Mouse (Mus musculus) Patski (cell line): ENCODE measurements at regions not wholly inside any gene's neighbourhood (a gene's known extent, or its start where the extent isn't known, plus 50 kb on each side); places are given as distances from the start of the nearest gene placed in this dataset.

Experiments
- ATAC-seq: fragments of 100-300 bp; one replicate; pipeline ENCODE4 v1.8.0; 2021
- CTCF ChIA-PET: fragments of 350-600 bp; sonication (Branson Sonifier 250); formaldehyde crosslinking; loops from one replicate; lab custom pipeline; 2022; ENCODE audit warnings: inconsistent platforms; lab: Charles Lee
- POLR2A ChIA-PET: fragments of 350-600 bp; sonication (Branson Sonifier 250); formaldehyde crosslinking; loops from one replicate; lab custom pipeline; 2022; ENCODE audit warnings: antibody characterized with exemption, inconsistent platforms; lab: Charles Lee
- DNase-seq: peaks from one replicate; pipeline ENCODE4 v3.0.0-alpha.2; 2011; ENCODE audit warnings: low read depth, low spot score
- H3K27me3 ChIP-seq: fragments of 371-371 bp; one replicate; pipeline ENCODE4 v1.5.1; 2021
- CTCF ChIP-seq: fragments of 100-300 bp; IDR thresholded peaks from one replicate; pipeline ENCODE4 v1.5.1; 2021
- in situ Hi-C: fragments of 300-500 bp; cut with MboI; formaldehyde crosslinking; loops from 3 replicates; pipeline ENCODE4 v1.11.1; 2018; ENCODE audit warnings: low pct_unique_long_range_greater_than_20kb, mixed read lengths

DNA sequence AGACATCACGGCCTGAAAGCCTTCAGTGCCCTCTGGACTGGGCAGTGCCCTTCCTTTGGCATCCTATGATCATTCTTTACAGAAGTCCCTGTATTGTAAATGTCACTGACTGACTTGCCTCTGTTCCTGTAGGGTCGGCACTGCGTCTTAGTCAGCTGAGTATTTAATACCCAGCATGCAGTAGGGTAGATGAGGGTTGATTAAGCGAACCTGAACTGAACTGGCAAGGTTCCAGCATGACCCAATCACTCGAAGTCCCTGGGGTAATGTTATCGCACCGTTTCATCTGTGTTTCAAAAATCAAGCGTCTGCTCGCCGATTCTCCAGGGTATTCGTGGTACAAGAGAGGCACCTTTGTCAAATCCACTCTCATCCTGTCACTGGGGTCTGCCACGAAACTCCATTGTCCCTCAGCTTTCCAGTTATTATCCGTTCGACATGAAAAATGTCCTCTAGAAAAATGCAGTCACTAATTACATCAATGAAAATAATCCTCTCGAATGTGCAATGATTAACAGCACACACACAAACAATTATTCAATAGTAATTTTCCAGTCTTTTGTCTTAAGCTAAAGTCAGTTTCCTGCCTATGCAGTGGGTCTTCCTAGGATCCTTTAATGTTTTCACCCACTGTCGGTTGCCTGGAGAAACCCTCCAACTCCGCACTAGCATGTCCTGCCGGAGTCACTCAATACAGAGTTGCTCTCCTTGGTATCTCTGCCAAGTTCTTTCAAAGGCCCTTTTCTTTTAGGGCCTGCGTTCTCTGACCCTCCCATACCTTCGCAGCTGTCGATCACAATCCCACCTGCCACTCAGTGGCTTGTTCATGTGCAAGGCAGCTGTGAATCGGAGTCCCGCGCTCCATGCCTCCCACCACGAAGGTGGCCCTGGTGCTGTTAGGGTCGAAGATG is 212.4 kb downstream of the Srek1 start:
- CTCF ChIA-PET: no interaction called here
- POLR2A ChIA-PET: interaction anchor here (1.1 kb wide), 1 partner anchor 13 kb away, joined by 3 read pairs; no protein-coding TSS in a partner anchor
- TF ChIP-seq CTCF: no peak
- in situ Hi-C loops: no loop called here
- no peak for DNase-seq
- H3K27me3 ChIP-seq: no peaks in the 10 kb centered on the region
- no peak for ATAC-seq

DNA sequence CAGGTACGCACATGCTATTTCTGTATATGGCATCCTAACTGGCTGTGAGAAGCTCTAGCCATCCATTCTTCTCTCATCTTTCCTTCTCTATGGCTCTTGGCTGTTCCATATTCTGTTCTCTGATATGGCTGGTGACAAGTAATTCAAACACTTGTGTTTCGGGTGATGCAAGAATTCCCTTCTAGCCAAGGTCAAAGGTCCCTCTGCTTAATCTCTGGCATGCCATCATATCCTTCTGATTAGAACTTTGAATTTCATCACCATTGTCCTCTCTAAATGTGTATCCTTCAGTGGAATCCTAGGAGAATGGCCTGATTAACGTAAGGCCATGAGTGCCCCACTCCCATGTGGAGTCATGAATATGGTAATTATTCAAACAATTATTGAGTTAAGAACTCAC is 215.5 kb downstream of the Srek1 start:
- no peak for ATAC-seq
- H3K27me3 ChIP-seq: no peaks in the 10 kb centered on the region
- ChIA-PET POLR2A (no interaction called here), CTCF (no interaction called here)
- DNase-seq: no peak
- no peak for TF ChIP-seq CTCF
- in situ Hi-C loops: no loop called here

DNA sequence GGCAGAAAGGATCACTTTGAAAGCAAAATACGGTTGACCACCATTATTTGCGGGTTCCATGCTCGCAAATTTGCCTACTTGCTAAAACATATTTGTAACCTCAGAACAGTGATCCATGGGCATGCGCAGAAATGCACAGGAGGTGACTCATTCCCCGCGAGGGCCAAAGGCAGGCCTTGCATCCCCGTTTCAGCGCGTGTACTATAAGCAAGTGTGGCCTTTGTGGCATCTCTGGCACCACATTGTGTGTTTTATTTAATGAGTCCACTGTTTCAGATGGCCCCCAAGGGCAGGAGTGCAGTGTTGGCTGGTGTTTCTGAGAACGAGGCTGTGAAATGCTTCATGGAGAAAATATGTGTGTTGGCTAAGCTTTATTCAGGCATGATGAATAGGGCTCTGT is 205.3 kb upstream of the Mast4 start:
- ATAC-seq (no peak), DNase-seq (no peak)
- no peak for TF ChIP-seq CTCF
- ChIA-PET CTCF (no interaction called here), POLR2A (no interaction called here)
- in situ Hi-C loops: no loop called here
- peaks cover 7% of the 10 kb centered on the region for H3K27me3 ChIP-seq

DNA sequence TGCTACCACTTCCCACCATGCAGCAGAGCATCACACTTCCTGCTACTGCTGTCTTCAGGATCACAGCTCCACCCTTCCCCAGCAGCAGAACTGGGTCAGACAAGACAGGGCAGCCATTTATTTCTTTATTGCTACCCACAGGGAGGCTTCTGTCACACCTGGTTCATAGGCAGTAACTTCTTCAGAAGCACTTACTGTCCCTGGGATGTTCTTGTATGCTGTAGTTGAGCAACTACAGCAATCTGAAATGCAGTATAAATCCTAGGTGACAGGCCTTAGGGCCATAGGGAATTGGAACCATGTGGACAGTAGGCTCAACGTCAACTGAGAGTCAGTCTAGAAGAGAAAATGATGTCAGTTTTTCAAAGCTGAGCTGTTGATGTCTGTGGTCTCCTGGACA is 179.5 kb upstream of the Mast4 start:
- no peak for DNase-seq
- POLR2A ChIA-PET: no interaction called here
- in situ Hi-C loops: no loop called here
- no peak for ATAC-seq
- H3K27me3 ChIP-seq: peaks cover 50% of the 10 kb centered on the region
- no peak for TF ChIP-seq CTCF
- CTCF ChIA-PET: interaction anchor here (0.9 to 1.5 kb wide), 2 partner anchors 10 to 15 kb away, joined by 3 read pairs; no protein-coding TSS in a partner anchor

DNA sequence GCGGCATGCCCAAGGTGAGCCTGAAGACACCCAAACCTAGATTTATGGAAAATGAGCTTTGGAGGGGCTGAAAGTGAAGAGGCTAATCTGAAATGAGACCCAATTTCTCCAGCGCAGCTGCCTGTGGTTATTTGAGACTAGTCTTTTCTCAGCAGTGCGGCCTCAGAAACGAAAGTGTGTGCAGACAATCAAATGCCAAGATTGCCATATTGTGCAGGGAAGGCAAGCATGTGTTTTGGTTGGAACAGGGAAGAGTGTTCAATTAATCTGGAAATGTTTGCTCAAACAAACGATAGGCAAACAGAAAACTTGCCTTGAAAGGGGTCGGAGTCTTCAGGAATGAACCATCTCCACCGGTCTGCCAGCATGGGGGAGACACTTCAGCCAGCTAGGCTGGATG is 178.2 kb upstream of the Mast4 start:
- ATAC-seq (no peak), DNase-seq (no peak)
- CTCF ChIA-PET: interaction anchor here (1.1 kb wide), 1 partner anchor 18 kb away, joined by 3 read pairs; no protein-coding TSS in a partner anchor
- TF ChIP-seq CTCF: no peak
- H3K27me3 ChIP-seq: peaks cover 38% of the 10 kb centered on the region
- in situ Hi-C loops: no loop called here
- POLR2A ChIA-PET: interaction anchor here (0.7 kb wide), 1 partner anchor 331 kb away, joined by 3 read pairs; no protein-coding TSS in a partner anchor

DNA sequence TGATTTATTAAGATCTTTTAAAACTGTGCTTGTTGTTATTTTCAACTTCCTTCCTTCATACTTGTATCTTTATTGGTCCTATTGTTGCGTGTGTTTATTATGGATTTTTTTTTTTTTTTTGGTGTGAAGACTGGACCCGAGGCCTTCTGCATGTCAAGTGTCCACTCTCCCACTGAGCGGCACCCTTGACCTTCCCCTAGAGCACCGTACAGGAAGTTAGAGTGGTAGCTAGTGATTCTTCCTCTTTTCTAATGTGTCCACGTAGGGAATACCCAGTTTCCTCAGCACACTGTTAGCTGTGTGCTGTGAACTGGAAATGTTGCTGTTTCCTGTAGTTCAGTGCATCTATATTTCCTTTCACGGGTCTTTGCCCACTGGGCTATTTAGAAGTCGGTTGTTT is 170.7 kb upstream of the Mast4 start:
- TF ChIP-seq CTCF: no peak
- in situ Hi-C loops: no loop called here
- POLR2A ChIA-PET: interaction anchor here (0.6 to 0.7 kb wide), 2 partner anchors 21 to 41 kb away, joined by 4 to 6 read pairs; no protein-coding TSS in a partner anchor
- ATAC-seq (no peak), DNase-seq (no peak)
- H3K27me3 ChIP-seq: peaks cover 60% of the 10 kb centered on the region
- CTCF ChIA-PET: no interaction called here

DNA sequence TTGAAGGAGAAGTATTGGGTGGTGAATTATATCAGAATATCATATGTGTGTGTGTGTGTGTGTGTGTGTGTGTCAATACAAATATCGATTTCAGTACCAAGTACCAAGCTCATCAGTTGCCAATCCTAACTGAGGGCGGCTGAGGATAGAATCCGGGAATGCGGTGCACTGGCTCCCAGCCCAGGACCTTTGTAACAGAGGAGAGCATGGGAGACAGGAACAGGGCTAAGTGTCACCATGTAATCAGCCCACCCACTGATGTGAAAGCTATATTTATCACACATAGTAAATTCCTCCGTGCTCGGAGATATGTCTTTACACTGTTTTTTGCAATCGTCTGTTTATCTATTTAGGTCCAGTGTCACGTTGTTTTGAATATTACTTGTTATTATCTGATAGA is 165.1 kb upstream of the Mast4 start:
- ChIA-PET CTCF (interaction anchor here (0.8 to 1.2 kb wide), 2 partner anchors 8 to 15 kb away, joined by 3 read pairs; no protein-coding TSS in a partner anchor), POLR2A (no interaction called here)
- no peak for TF ChIP-seq CTCF
- ATAC-seq (no peak), DNase-seq (no peak)
- H3K27me3 ChIP-seq: peaks cover 58% of the 10 kb centered on the region
- in situ Hi-C loops: no loop called here

DNA sequence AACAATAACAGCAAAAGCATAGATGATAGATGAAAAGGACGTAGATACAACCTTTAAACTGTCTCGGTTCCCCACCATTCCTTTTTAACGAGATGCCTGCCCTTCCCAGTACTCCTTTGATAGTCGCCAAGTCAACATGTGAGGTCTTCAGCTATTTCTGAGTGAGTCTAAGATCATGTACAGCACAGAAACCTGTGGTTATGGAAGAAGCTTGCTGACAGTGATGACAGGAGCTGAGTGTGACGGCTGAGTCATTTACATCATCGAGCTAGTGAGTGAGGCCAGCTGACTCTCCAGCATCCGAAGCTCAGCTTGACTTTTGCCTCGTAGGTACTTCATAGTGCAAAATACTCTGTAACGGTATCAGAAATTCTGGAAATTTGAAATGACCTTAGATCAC is 160.1 kb upstream of the Mast4 start:
- peaks cover 27% of the 10 kb centered on the region for H3K27me3 ChIP-seq
- CTCF ChIA-PET: no interaction called here
- in situ Hi-C loops: no loop called here
- TF ChIP-seq CTCF: no peak
- DNase-seq (no peak), ATAC-seq (no peak)
- POLR2A ChIA-PET: no interaction called here

DNA sequence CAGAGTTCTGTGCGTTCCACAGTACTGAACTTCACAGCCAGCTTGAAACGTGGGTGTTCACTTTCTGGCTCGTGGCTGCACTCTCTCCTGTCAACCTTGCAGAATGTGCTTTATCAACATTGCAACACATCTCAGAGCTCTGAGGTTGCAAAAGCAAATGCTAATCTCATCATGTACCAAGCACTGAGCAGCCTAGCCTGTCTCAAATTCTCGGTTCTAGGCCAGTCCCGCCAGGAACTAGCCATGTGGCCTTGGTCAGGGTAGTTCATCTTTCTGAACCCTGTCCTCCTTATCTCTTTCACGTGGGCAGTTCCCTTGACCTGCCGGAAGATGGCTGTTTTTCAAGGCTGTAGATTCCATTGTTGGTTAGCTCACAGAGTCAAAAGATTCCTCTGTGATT is 159.3 kb upstream of the Mast4 start:
- in situ Hi-C loops: no loop called here
- ChIA-PET CTCF (no interaction called here), POLR2A (no interaction called here)
- peaks cover 32% of the 10 kb centered on the region for H3K27me3 ChIP-seq
- DNase-seq: no peak
- ATAC-seq: no peak
- no peak for TF ChIP-seq CTCF

DNA sequence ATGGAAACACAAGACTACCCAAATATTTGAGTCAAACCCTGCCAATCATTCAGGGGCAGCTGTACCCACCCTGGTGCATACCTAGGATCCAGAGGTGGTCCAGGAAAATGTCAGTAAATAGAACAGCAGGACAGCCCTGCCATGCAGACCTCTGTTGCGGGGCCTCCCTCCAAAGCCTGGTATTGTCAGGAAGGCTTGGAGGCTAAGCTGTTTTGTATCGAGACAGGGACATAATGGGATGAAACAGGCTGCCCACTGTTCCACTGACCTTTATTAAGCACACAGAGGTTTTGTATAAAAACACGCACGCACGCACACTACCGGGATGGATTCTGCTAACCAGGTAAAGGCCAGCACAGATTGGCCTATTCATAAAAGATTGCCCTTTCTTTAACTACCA is 155.8 kb upstream of the Mast4 start:
- in situ Hi-C loops: no loop called here
- peaks cover 48% of the 10 kb centered on the region for H3K27me3 ChIP-seq
- TF ChIP-seq CTCF: no peak
- ChIA-PET CTCF (no interaction called here), POLR2A (no interaction called here)
- no peak for ATAC-seq
- DNase-seq: no peak

DNA sequence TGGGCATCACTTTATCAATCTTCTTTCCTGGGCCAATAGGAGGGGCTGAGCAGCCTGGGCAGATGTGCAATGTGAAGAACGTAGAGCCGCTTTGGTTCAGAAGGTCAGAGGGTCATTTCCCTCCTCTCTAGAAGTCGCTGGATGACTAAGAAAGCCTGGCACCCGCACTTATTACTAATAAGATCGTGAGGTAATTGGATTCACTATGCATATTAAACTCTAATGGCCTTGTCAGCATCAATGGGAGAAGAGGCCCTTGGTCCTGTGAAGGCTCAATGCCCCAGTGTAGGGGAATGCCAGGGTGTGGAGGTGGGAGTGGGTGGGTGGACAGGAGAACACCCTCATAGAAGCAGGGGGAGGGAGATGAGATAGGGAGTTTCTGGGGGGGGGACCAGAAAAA is 149.8 kb upstream of the Mast4 start:
- in situ Hi-C loops: no loop called here
- no peak for TF ChIP-seq CTCF
- DNase-seq: no peak
- ChIA-PET CTCF (no interaction called here), POLR2A (no interaction called here)
- ATAC-seq: no peak
- H3K27me3 ChIP-seq: peaks cover 56% of the 10 kb centered on the region
